Mouse (Mus musculus): Measurements from ENCODE around the gene Mcf2l.

GRCm38 (mm10) chr8:13060441-13061150 is 187.0 kb downstream of the Mcf2l start, which contains the start of gene Proz:
- TF ChIP-seq CTCF (IDR thresholded peaks at IDR 0.05; ENCODE audit: extremely low read depth, insufficient read depth, low read length) (no peak), POLR2A (IDR thresholded peaks at IDR 0.05; ENCODE audit: extremely low read depth, insufficient read depth, low read length) (no peak)

Data from cortical plate, adult 2 months (tissue).